Mouse (Mus musculus) CH12.LX (cell line): Measurements from ENCODE around the gene Otud7a. TPM values are rescaled to one million over a fixed set of nuclear protein-coding genes. Genes with fewer than 3 reads are reported as not detected.

ENCODE experiments used
- DNase-seq: peaks from one replicate; pipeline ENCODE4 v3.0.0-alpha.2; 2013; ENCODE audit errors: extremely low read depth
- H3K27ac ChIP-seq: 2 replicates; pipeline ENCODE4 v1.5.1; 2012; ENCODE audit warnings: low read depth, mild to moderate bottlenecking, control low read depth, moderate library complexity; ENCODE audit not compliant: insufficient read depth
- H3K27me3 ChIP-seq: replicated peaks from 2 replicates; pipeline ENCODE3; 2012; ENCODE audit warnings: inconsistent platforms
- H3K36me3 ChIP-seq, 2 experiments: replicated peaks in 1 of 2; 2 replicates each; pipeline versions ENCODE3 to v1.6.1; 2012; ENCODE audit warnings: inconsistent platforms in 1 of 2, low read length in 1 of 2, mild to moderate bottlenecking in 1 of 2, mixed read lengths in 1 of 2, moderate library complexity in 1 of 2; ENCODE audit not compliant: control insufficient read depth in 1 of 2, insufficient read depth in 1 of 2
- H3K4me1 ChIP-seq, 2 experiments: 2 replicates each; pipeline ENCODE4 v1.6.1; 2012; ENCODE audit warnings: inconsistent platforms in 1 of 2, moderate library complexity in 1 of 2; ENCODE audit not compliant: insufficient read depth in 2 of 2, control insufficient read depth in 1 of 2
- H3K4me2 ChIP-seq: 2 replicates; pipeline ENCODE4 v1.6.1; 2012; ENCODE audit warnings: low read depth, mild to moderate bottlenecking, control low read depth; ENCODE audit not compliant: poor library complexity, insufficient read depth, severe bottlenecking
- H3K4me3 ChIP-seq, 3 experiments: fragments of 150-350 bp in 1 of 3; sonication (generic) in 1 of 3; replicated peaks in 1 of 3; 2 replicates each; pipeline versions ENCODE3 to v1.5.1; 2011 to 2012; ENCODE audit warnings: low read depth in 2 of 3, low read length in 2 of 3, mild to moderate bottlenecking in 2 of 3, moderate library complexity in 2 of 3, control low read depth in 1 of 3, improper control_type of control experiment in 1 of 3, inconsistent platforms in 1 of 3, mixed read lengths in 1 of 3; ENCODE audit not compliant: poor library complexity in 1 of 3
- H3K79me2 ChIP-seq: replicated peaks from 2 replicates; pipeline ENCODE4 v1.6.1; 2012; ENCODE audit warnings: mild to moderate bottlenecking, moderate library complexity; ENCODE audit not compliant: control insufficient read depth, poor library complexity, insufficient read depth, severe bottlenecking; ENCODE audit errors: extremely low read depth
- H3K9ac ChIP-seq: 2 replicates; pipeline ENCODE4 v1.6.1; 2012; ENCODE audit warnings: low read depth, mild to moderate bottlenecking, control low read depth, moderate library complexity; ENCODE audit not compliant: insufficient read depth
- H3K9me3 ChIP-seq: replicated peaks from 2 replicates; pipeline ENCODE3; 2012; ENCODE audit warnings: low read length, inconsistent platforms, mixed read lengths
- BHLHE40 ChIP-seq: IDR thresholded peaks from 2 replicates; pipeline ENCODE4 v1.6.1; 2011; ENCODE audit warnings: mild to moderate bottlenecking, low read depth, low read length, improper control_type of control experiment
- CHD1 ChIP-seq: IDR thresholded peaks from 2 replicates; pipeline ENCODE4 v1.6.1; 2012; ENCODE audit warnings: low read depth, low read length, improper control_type of control experiment, inconsistent platforms
- CHD2 ChIP-seq: IDR thresholded peaks from 2 replicates; pipeline ENCODE4 v1.6.1; 2011; ENCODE audit warnings: low read length, improper control_type of control experiment
- E2F4 ChIP-seq: IDR thresholded peaks from 2 replicates; pipeline ENCODE4 v1.6.1; 2011; ENCODE audit warnings: low read depth, low read length, improper control_type of control experiment; ENCODE audit not compliant: insufficient replicate concordance
- ELF1 ChIP-seq: IDR thresholded peaks from 2 replicates; pipeline ENCODE4 v1.6.1; 2014; ENCODE audit warnings: low read depth, mild to moderate bottlenecking, inconsistent platforms, low read length, improper control_type of control experiment
- EP300 ChIP-seq: IDR thresholded peaks from 2 replicates; pipeline ENCODE4 v1.6.1; 2011; ENCODE audit warnings: low read length, improper control_type of control experiment
- HCFC1 ChIP-seq: IDR thresholded peaks from 2 replicates; pipeline ENCODE4 v1.6.1; 2012; ENCODE audit warnings: low read depth, mild to moderate bottlenecking, inconsistent platforms, low read length, improper control_type of control experiment
- IRF4 ChIP-seq: IDR thresholded peaks from 2 replicates; pipeline ENCODE4 v1.6.1; 2014; ENCODE audit warnings: low read depth, mild to moderate bottlenecking, inconsistent platforms, low read length, improper control_type of control experiment
- JUND ChIP-seq: conservative IDR thresholded peaks from 2 replicates; pipeline ENCODE4 v1.6.1; 2011; ENCODE audit warnings: low read depth, low read length, improper control_type of control experiment
- MAFK ChIP-seq: IDR thresholded peaks from 2 replicates; pipeline ENCODE4 v1.6.1; 2011; ENCODE audit warnings: low read length, improper control_type of control experiment; ENCODE audit not compliant: insufficient replicate concordance
- MAX ChIP-seq: IDR thresholded peaks from 2 replicates; pipeline ENCODE4 v1.6.1; 2011; ENCODE audit warnings: low read length, improper control_type of control experiment
- MAZ ChIP-seq: IDR thresholded peaks from 2 replicates; pipeline ENCODE4 v1.6.1; 2012; ENCODE audit warnings: low read depth, mild to moderate bottlenecking, inconsistent platforms, low read length, improper control_type of control experiment, moderate library complexity
- MEF2A ChIP-seq: IDR thresholded peaks from 2 replicates; pipeline ENCODE4 v1.6.1; 2014; ENCODE audit warnings: low read depth, mild to moderate bottlenecking, inconsistent platforms, low read length, improper control_type of control experiment, borderline replicate concordance
- MYC ChIP-seq: IDR thresholded peaks from 2 replicates; pipeline ENCODE4 v1.6.1; 2011; ENCODE audit warnings: low read depth, mild to moderate bottlenecking, improper control_type of control experiment, low read length
- NELFE ChIP-seq: IDR thresholded peaks from 2 replicates; pipeline ENCODE4 v1.6.1; 2011; ENCODE audit warnings: low read depth, low read length, improper control_type of control experiment
- POLR2A ChIP-seq: IDR thresholded peaks from 2 replicates; pipeline ENCODE4 v1.6.1; 2011; ENCODE audit warnings: low read depth, mild to moderate bottlenecking, improper control_type of control experiment, low read length
- POLR2AphosphoS2 ChIP-seq: IDR thresholded peaks from 2 replicates; pipeline ENCODE4 v1.6.1; 2011; ENCODE audit warnings: low read depth, low read length, improper control_type of control experiment
- RAD21 ChIP-seq: IDR thresholded peaks from 2 replicates; pipeline ENCODE4 v1.6.1; 2011; ENCODE audit warnings: low read depth, mild to moderate bottlenecking, low read length, improper control_type of control experiment, moderate library complexity
- SIN3A ChIP-seq: IDR thresholded peaks from 2 replicates; pipeline ENCODE4 v1.6.1; 2012; ENCODE audit warnings: low read length, improper control_type of control experiment, inconsistent platforms
- SMC3 ChIP-seq: IDR thresholded peaks from 2 replicates; pipeline ENCODE4 v1.6.1; 2011; ENCODE audit warnings: low read depth, low read length, improper control_type of control experiment
- TCF12 ChIP-seq: IDR thresholded peaks from 2 replicates; pipeline ENCODE4 v1.6.1; 2014; ENCODE audit warnings: low read depth, mild to moderate bottlenecking, inconsistent platforms, low read length, improper control_type of control experiment
- UBTF ChIP-seq: IDR thresholded peaks from 2 replicates; pipeline ENCODE4 v1.6.1; 2012; ENCODE audit warnings: low read depth, mild to moderate bottlenecking, inconsistent platforms, low read length, improper control_type of control experiment, moderate library complexity
- USF1 ChIP-seq: IDR thresholded peaks from 2 replicates; pipeline ENCODE4 v1.6.1; 2014; ENCODE audit warnings: low read depth, mild to moderate bottlenecking, inconsistent platforms, low read length, improper control_type of control experiment
- USF2 ChIP-seq: conservative IDR thresholded peaks from 2 replicates; pipeline ENCODE4 v1.6.1; 2011; ENCODE audit warnings: low read depth, low read length, improper control_type of control experiment
- ZC3H11A ChIP-seq: IDR thresholded peaks from 2 replicates; pipeline ENCODE4 v1.6.1; 2012; ENCODE audit warnings: low read depth, mild to moderate bottlenecking, inconsistent platforms, low read length, improper control_type of control experiment
- ZNF384 ChIP-seq: IDR thresholded peaks from 2 replicates; pipeline ENCODE4 v1.6.1; 2012; ENCODE audit warnings: low read depth, low read length, improper control_type of control experiment, inconsistent platforms
- dilution Hi-C: fragments of 300-500 bp; cut with MboI; formaldehyde crosslinking; loops from 2 replicates; pipeline ENCODE4 v1.14.3; 2020; ENCODE audit warnings: low sequenced_read_pairs; ENCODE audit not compliant: extremely low pct_unique_long_range_greater_than_20kb, extremely low pct_ligation_motif_present
- in situ Hi-C: fragments of 300-500 bp; cut with MboI; formaldehyde crosslinking; loops from 3 replicates; pipeline ENCODE4 v1.14.3; 2019; ENCODE audit warnings: low sequenced_read_pairs, low pct_ligation_motif_present, low pct_unique_long_range_greater_than_20kb, mixed read lengths
- polyA plus RNA-seq: library from polyadenylated mRNA; unstranded; fragments of >175 nt; gene quantifications from 2 replicates; pipeline ENCODE4 v1.2.1, GENCODE M21; 2012; ENCODE audit warnings: low read depth; ENCODE audit not compliant: insufficient read length
- total RNA-seq, 2 experiments: library from RNA; depleted of rRNA; stranded (reverse); fragments of 300-350 nt in 1 of 2; fragments of >200 nt in 1 of 2; gene quantifications; 2 replicates each; pipeline ENCODE4 v1.2.3; 2012 to 2014

The Otud7a gene
- total and polyA plus RNA-seq, 3 experiments: not detected

DNA sequence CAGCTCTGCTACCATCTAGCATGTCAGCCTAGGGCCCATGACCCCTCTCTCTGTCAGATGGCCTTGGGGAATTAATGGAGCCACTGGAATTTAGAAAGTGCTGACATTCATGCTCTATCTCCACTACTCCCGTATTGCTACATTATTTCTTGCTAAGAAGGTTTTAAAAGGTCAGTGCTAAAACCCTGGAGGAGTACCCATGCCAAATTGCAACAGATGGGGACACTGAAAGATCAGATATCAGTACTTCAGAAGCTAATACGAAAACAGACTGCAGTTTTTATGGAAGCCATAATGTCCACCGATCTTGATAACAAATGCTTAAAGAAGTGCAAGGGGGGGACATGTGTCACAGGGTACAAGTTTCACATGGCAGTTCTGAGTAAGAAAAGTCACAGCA, 147.5 kb downstream of the Otud7a start:
- in situ Hi-C loops: no loop called here
- DNase-seq: no peak
- no peaks in the 10 kb centered on the region for H3K36me3 ChIP-seq
- TF ChIP-seq USF2 (no peak), POLR2AphosphoS2 (no peak), JUND (no peak), EP300 (no peak), NELFE (no peak), BHLHE40 (no peak), TCF12 (no peak), ZC3H11A (no peak), POLR2A (no peak), ELF1 (no peak), MAZ (no peak), ZNF384 (no peak), SMC3 (no peak), USF1 (no peak), IRF4 (no peak)
- TF ChIP-seq, all 38 proteins: peak for 0
- Histone ChIP-seq H3K79me2 (no peaks in the 10 kb centered on the region), H3K4me1 (no peaks in the 10 kb centered on the region), H3K9ac (no peak overlapping the region), H3K27ac (no peak overlapping the region), H3K4me2 (no peak overlapping the region), H3K4me3 (no peak overlapping the region), H3K9me3 (no peaks in the 10 kb centered on the region), H3K27me3 (peaks cover 58% of the 10 kb centered on the region)
- dilution Hi-C loops: no loop called here

DNA sequence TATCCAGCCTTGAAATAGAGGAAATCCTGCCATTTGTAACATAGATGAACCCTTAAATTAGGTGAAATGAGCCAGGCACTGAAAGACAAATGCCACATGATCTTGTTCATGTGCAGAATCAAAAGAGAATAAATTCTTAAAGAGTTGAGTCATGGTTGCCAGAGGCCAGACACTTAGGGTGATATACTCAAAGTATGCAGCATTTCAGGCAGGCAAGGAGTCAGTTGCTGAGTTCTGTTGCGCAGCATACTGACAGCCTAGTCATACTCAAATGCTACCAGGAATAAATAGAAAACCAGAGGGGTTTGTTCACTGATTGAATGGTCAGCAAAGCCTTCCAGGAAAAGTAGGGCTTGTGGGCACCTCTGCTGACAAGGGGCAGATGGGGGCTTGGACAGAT, 160.3 kb downstream of the Otud7a start:
- Histone ChIP-seq H3K36me3 (no peaks in the 10 kb centered on the region), H3K9ac (no peak overlapping the region)
- in situ Hi-C loops: no loop called here

More for the DNA sequence above, 160.3 kb downstream of the Otud7a start:
- Histone ChIP-seq H3K4me1 (no peaks in the 10 kb centered on the region), H3K4me3 (no peak overlapping the region), H3K27me3 (peaks cover 41% of the 10 kb centered on the region), H3K9me3 (no peaks in the 10 kb centered on the region), H3K27ac (no peak overlapping the region)
- dilution Hi-C loops: no loop called here
- DNase-seq: no peak
- TF ChIP-seq SIN3A (no peak), RAD21 (no peak), BHLHE40 (no peak), HCFC1 (no peak), MAX (no peak), MAFK (no peak), MYC (no peak), POLR2AphosphoS2 (no peak), E2F4 (no peak), CHD2 (no peak), MEF2A (no peak), MAZ (no peak), JUND (no peak), NELFE (no peak), CHD1 (no peak), UBTF (no peak), ELF1 (no peak), EP300 (no peak)
- TF ChIP-seq, all 38 proteins: peak for 0
- no peak overlapping the region for H3K4me2 ChIP-seq
- no peaks in the 10 kb centered on the region for H3K79me2 ChIP-seq
